Mouse (Mus musculus) adrenal gland, postnatal 4 days (tissue): ENCODE measurements around the gene Ctse. TPM values are rescaled to one million over a fixed set of nuclear protein-coding genes. Genes with fewer than 3 reads are reported as not detected.
"Not testable (repeated sequence)": the region's sequence is repeated elsewhere in the genome, so short reads cannot be mapped to it uniquely, and the experiment has no call there.

Experiments
- DNase-seq, 2 experiments: peaks; one replicate each; pipeline ENCODE4 v3.0.0; 2021 to 2022; ENCODE audit warnings: low spot score in 2 of 2, mixed read lengths in 2 of 2
- long read RNA-seq, 2 experiments: library from polyadenylated mRNA; stranded (forward); transcript quantifications; one replicate each; pipeline ENCODE4 v2.0.0; 2021
- total RNA-seq, 2 experiments: library from RNA; stranded (reverse); gene quantifications; 2 replicates each; pipeline ENCODE4 v1.2.3; 2021

The Ctse gene
- total RNA-seq: 10 to 100 TPM; 15.3 to 32.2 TPM
- long read RNA-seq, experiment 1, transcript Ctse-201 (10 exons, 2,126 nt): major isoform, 6 of 20 reads
- long read RNA-seq, experiment 1, partial matches to known transcripts: 12 of 20 reads
- long read RNA-seq, experiment 1, other reads (novel, unspliced or antisense): 2 of 20 reads
- long read RNA-seq, experiment 2, transcript Ctse-201 (10 exons, 2,126 nt): major isoform, 21 of 69 reads
- long read RNA-seq, experiment 2, partial matches to known transcripts: 42 of 69 reads
- long read RNA-seq, experiment 2, other reads (novel, unspliced or antisense): 6 of 69 reads

- no peak for DNase-seq
Observed at GRCm38 (mm10) chr1:131637791-131638540, at the start of gene Ctse. Ctse (plus strand) TSS chr1:131638306.

GRCm38 (mm10) chr1:131598905-131599304 is 39.2 kb upstream of the Ctse start, which contains the start of gene Avpr1b:
Avpr1b (plus strand) TSS chr1:131599239.
- no peak for DNase-seq

- DNase-seq: no peak
Observed at GRCm38 (mm10) chr1:131600314-131600713, 37.8 kb upstream of the Ctse start.

- DNase-seq: no peak
Observed at GRCm38 (mm10) chr1:131606719-131607118, 31.4 kb upstream of the Ctse start.

GRCm38 (mm10) chr1:131612556-131613155 is 25.4 kb upstream of the Ctse start:
- no peak for DNase-seq

GRCm38 (mm10) chr1:131613361-131614133 is 24.6 kb upstream of the Ctse start:
- DNase-seq: peak in 1 of 2 experiments; percentile 52

GRCm38 (mm10) chr1:131614641-131615040 is 23.5 kb upstream of the Ctse start:
- DNase-seq: no peak

- DNase-seq: no peak
Observed at GRCm38 (mm10) chr1:131616131-131616530, 22.0 kb upstream of the Ctse start.

GRCm38 (mm10) chr1:131616546-131617220 is 21.4 kb upstream of the Ctse start:
- DNase-seq: no peak

GRCm38 (mm10) chr1:131618576-131618975 is 19.5 kb upstream of the Ctse start:
- DNase-seq: no peak

- DNase-seq: no peak
Observed at GRCm38 (mm10) chr1:131619348-131619747, 18.8 kb upstream of the Ctse start.

- DNase-seq: no peak
Observed at GRCm38 (mm10) chr1:131623644-131624043, 14.5 kb upstream of the Ctse start.

GRCm38 (mm10) chr1:131624175-131624835 is 13.8 kb upstream of the Ctse start:
- DNase-seq: no peak

- DNase-seq: no peak
Observed at GRCm38 (mm10) chr1:131626200-131626599, 11.9 kb upstream of the Ctse start.

GRCm38 (mm10) chr1:131632216-131632615 is 5.9 kb upstream of the Ctse start:
- not testable (repeated sequence) for DNase-seq

GRCm38 (mm10) chr1:131634495-131634894 is 3.6 kb upstream of the Ctse start:
- DNase-seq: no peak

GRCm38 (mm10) chr1:131638541-131639421 is 675 bp downstream of the Ctse start:
- DNase-seq: no peak

- no peak for DNase-seq
Observed at GRCm38 (mm10) chr1:131640062-131640461, 2.0 kb downstream of the Ctse start.

- DNase-seq: no peak
Observed at GRCm38 (mm10) chr1:131641565-131641964, 3.5 kb downstream of the Ctse start.
